Mouse (Mus musculus) stomach, postnatal 0 days (tissue): ENCODE data around the gene Mpnd.

Source experiments
- CTCF ChIP-seq: IDR thresholded peaks from 2 replicates; pipeline ENCODE4 v1.5.1; 2016; ENCODE audit warnings: antibody characterized with exemption, low read depth, mild to moderate bottlenecking, moderate library complexity
- EP300 ChIP-seq: optimal IDR thresholded peaks from 2 replicates; pipeline ENCODE3; 2016; ENCODE audit warnings: antibody characterized with exemption

- TF ChIP-seq CTCF (no peak), EP300 (no peak)
Measured at GRCm38 (mm10) chr17:56011441-56011840, 5.9 kb downstream of the Mpnd start.
